Mouse (Mus musculus): ENCODE data around the gene Rtn1.

Gene Rtn1

GRCm38 (mm10) chr12:72267614-72268013 lies 141.2 kb downstream of the Rtn1 start:
- DNase-seq, result no peak

DNA sequence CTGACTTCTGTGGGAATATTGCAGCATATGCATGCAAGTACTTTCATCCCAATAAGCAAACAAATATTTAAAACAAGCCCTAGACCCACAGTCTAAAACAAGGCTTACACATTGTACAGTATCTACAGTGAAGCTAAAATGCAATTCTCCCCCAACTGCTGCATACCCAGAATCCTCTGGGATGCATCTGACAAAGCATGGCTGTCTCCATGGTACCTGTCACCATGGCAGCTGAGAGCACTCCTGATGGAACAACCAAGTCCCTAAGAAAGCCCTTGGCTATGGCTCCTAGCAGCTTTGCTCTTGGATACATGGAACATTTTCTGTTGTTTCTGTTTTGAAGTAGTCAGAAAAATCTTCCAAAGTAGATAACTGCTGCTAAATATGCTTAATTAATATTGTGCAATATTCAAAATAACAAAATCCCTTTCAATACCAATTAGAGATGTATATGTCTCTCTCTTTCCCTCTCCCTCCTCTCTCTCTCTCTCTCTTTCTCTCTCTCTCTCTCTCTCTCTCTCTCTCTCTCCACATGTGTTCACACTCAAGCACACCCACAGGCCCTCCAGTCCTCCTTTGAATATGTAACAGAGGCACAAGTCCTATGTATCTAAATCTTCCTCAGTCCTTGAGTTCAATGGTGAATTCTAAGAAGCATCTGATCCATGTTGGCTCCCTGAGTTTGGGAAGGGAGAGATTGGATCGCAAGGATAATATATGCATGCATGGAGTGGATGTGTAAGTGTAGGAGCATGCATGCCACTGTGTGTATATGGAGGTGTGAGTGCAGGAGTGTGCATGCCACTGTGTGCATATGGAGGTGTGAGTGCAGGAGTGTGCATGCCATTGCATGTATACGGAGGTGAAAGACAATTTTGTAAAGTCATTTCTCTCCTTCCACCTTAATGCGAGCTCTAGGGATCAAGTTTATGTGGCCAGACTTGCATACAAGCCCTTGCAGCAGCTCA lies 143.3 kb downstream of the Rtn1 start:
- no peak for DNase-seq

DNA sequence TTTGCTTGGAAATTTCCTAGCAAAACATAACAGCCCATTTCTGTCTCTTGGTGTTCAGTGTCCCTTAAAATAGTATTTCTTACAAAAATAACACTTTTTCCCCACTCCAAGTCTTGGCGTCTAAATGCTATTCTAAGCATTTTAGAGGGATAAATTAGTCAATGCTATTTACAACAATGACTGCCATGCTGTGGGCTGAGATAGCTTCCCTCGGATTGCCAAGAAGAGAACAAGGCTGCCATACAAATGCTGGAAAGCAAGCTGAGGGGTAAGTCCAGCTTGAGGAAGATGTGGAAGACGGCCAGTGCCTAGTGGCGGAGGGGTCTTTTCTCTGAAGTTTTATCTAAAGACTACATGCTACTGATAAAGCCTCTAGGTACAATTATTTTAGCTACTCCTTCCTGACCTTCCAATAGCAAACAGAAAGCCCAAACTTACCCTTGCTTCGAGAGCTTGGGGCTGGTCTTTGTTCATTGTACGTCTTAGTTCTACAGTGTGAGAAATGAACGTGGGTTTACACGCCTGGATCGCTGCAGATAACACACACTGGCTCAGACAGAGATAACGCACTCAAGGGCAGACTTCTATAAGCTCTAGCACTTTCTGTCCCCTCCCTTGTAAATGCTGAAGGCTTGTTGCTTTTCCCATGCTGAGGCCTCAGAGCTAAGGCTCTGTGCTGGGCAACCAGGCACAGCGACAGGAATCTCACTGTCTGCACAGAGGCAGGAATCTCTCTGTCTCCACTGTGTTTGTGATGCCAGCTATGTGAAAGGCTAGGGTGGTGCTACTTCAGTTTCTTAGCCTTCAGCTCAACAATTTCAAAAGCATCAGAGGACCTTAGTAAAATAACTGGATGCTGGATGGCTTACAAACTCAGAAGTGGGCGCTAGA lies 145.4 kb downstream of the Rtn1 start:
- DNase-seq, result no peak

- no peak for DNase-seq
Observed at GRCm38 (mm10) chr12:72257000-72257399, 151.9 kb downstream of the Rtn1 start.

DNA sequence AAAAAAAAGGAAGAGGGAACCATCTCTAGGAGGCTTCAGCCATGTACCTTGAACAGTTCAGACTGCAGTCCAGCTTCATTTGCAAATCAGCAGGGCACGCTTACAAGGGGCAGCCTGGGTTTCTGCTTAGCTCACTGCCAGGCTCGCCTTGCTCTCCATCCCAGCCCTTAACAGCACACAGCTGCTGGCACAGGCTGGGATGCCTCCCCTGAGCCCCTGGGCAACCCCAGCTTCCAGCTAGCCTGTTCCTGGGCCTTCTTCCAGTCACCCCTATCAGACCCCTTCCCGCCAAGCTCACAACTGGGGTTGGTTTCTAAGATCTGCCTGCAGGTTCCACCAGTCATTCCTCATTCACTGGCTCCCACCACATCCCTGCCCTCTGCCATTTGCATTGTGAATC lies 155.8 kb downstream of the Rtn1 start:
- no peak for DNase-seq

DNA sequence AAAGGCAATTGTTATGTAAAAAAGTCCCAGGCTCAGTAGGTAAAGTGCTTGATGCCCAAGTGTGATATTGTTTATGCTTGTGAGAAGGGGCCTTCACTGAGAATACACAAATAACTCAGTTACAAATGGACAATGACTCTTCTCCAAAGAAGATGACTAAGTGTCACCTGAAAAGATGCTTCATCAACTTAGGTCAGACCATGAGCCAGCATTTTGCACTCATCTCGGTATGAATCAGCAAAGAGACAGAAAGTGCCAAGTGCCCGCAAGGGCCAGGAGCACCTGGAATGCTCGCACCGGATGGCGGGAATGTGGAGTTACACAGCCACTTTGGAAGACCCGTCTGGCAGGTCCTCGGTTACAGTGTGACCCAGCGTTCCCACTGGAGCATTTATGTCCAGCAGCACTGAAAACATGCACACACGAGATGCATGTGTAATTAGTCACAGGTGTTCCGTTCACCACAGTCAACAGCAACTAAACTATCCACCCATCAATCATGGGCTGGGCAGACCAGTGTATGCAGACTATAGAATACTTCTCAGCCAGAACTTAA lies 156.9 kb downstream of the Rtn1 start:
- no peak for DNase-seq

DNA sequence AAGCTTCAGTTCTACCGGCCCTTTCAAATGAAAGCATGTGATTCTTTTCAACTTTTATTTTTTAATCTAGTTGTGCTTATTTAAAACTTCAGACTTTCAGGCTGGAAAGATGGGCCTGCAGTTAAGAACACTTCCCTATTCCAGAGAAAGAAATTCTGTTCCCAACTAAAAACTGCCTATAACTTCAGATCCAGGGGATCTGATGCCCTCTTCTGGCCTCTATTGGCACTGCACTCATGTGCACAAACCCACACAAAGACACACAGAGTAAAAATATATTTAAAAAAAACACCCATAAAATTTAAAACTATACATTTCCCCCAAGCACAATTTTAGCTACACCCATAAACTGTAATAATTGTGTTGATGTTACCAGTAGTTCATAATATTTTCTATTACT lies 163.9 kb downstream of the Rtn1 start:
- DNase-seq, result no peak

DNA sequence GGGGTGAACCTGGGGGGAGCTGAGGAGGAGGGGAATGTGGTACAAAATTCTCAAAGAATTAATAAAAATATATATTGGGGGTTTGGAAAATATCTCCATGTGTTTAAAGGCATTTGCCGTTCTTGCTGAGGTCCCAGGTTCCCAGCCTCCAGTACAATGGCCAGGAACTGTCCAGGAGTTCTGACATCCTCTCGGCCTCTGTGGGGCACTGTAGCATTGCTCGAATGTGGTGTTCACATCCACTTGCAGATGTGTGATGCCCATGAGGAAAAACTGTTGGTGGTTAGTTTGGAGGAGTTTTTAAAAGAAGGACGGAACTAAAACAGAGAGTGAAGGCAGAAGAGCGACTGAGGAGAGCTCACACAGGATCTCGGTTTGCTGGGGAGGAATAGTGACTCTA lies 166.0 kb downstream of the Rtn1 start:
- no peak for DNase-seq

GRCm38 (mm10) chr12:72240506-72240905 lies 168.3 kb downstream of the Rtn1 start:
- DNase-seq, result no peak

GRCm38 (mm10) chr12:72239230-72239894 lies 169.5 kb downstream of the Rtn1 start:
- DNase-seq, result no peak

DNA sequence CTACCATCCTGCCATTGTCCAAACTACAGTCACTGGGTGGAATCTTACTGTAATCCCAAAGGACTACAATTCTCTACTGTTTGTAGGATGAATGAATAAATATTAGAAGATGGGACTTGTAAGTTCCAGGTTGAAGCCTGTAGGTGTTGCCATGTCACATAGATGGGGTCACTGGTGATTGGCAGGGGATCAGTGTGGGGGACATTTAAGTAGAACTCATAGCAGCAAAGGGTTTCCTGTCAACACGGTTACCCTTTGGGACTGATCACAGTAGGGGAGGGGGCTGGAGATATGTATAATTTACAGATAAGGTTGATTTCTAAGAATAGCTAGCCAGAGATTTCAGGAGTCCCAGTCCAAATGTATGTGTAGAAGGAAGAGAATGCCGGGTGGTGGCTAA lies 171.6 kb downstream of the Rtn1 start:
- DNase-seq, result no peak

- DNase-seq, result peak; percentile 9
Observed at GRCm38 (mm10) chr12:72236564-72237011, 172.3 kb downstream of the Rtn1 start.

GRCm38 (mm10) chr12:72235621-72236351 lies 173.1 kb downstream of the Rtn1 start:
- no peak for DNase-seq

DNA sequence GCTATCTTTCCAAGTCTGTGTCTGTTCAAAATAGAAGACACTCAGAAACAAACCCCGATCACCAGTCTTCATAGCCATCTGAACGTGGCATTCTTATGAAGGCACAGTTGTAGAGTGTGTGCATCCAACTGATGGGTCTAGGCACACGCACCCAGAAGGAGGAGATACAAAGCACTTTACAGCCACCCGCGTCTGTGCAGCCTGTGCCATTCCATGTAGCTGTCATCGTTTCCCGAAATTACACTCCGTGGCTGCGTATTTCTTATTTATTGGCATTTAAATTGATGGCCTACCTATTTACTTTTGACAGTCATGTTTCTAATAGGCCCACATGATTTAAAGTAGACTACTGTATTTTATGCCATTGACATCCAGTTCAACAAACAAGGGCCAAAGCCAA lies 173.9 kb downstream of the Rtn1 start:
- no peak for DNase-seq

DNA sequence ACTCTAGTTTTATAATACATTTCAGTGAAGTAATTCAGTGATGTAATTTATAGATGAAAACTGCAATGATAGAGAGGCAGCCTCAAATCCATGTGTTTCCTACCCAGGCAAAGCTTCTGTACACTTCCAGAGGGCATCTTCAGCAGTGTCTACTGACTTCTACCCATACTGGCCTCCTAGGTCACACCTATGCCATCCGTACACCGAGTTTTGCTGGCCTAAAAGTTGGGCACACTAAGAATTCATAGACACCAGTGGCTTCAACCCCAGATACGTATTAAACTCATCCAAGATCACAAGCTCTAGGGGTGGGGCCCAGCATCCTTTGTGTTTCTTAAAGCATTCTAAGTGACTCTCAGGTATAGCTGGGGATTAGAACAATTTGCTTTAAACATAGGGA lies 174.7 kb downstream of the Rtn1 start:
- no peak for DNase-seq

GRCm38 (mm10) chr12:72232826-72233790 lies 175.7 kb downstream of the Rtn1 start:
- no peak for DNase-seq

DNA sequence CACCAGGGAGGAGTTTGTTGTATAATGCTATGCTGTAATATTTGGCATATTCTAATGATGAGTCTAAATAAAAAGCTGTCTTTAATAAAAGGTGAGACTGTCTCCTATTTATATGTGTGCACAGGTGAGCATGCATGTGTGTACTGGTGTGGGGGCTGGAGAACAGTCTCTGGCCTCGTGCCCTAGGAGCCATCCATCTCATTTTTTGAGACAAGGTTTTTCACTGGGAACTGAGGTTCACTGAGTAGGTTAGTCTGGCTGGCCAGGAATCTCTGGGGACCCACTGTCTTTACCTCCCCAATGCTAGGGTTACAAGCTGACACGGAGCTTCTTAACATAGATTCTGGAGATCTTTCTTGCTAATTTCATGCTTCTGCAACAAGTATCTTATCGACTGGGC lies 176.7 kb downstream of the Rtn1 start:
- DNase-seq, result no peak

GRCm38 (mm10) chr12:72229451-72230196 lies 179.2 kb downstream of the Rtn1 start:
- no peak for DNase-seq

- no peak for DNase-seq
Observed at GRCm38 (mm10) chr12:72227731-72228130, 181.1 kb downstream of the Rtn1 start.

GRCm38 (mm10) chr12:72225371-72225770 lies 183.5 kb downstream of the Rtn1 start:
- DNase-seq, result no peak
